Comparison of ENCODE assay signal across 17 mouse cellular contexts in genomic region chr5:121017699-121018098, GRCm38 (mm10). TPM values are rescaled to one million over a fixed set of nuclear protein-coding genes. Genes with fewer than 3 reads are reported as not detected.
"Had no signal": no experiment of that assay in that cellular context is flagged by ENCODE, and none has a peak within 500 bp of the region (broad histone marks: within the 10 kb centered on the region; RNA-seq: fewer than 3 reads in every experiment).

No protein-coding gene starts in this region.

- H3K27ac ChIP-seq: neural tube, embryonic 12.5 days; neural tube, embryonic 13.5 days; neural tube, embryonic 15.5 days; stomach, embryonic 15.5 days; stomach, postnatal 0 days had no signal

- H3K36me3 ChIP-seq: neural tube, embryonic 12.5 days; neural tube, embryonic 13.5 days; neural tube, embryonic 15.5 days; stomach, embryonic 15.5 days had no signal

- H3K27me3 ChIP-seq: neural tube, embryonic 13.5 days; neural tube, embryonic 15.5 days; stomach, embryonic 15.5 days had no signal

- H3K9me3 ChIP-seq: neural tube, embryonic 12.5 days; neural tube, embryonic 13.5 days; neural tube, embryonic 15.5 days; stomach, embryonic 15.5 days had no signal

- H3K4me1 ChIP-seq: stomach, embryonic 15.5 days had no signal

- H3K4me2 ChIP-seq: neural tube, embryonic 12.5 days; neural tube, embryonic 13.5 days; neural tube, embryonic 15.5 days; stomach, embryonic 15.5 days had no signal

- DNase-seq: right cerebral cortex, adult 18-20 months; right cerebral cortex, postnatal 14 days; right cerebral cortex, postnatal 25 days; right cerebral cortex, postnatal 4 days; spleen, adult 18-20 months; thymus, adult 18-20 months; thymus, adult 2 months; thymus, postnatal 14 days; thymus, postnatal 25 days; thymus, postnatal 36 days; thymus, postnatal 4 days had no signal

- H3K4me3 ChIP-seq: neural tube, embryonic 12.5 days; neural tube, embryonic 13.5 days; neural tube, embryonic 15.5 days; stomach, embryonic 15.5 days had no signal

- H3K9ac ChIP-seq: neural tube, embryonic 12.5 days; neural tube, embryonic 13.5 days; neural tube, embryonic 15.5 days; stomach, embryonic 15.5 days had no signal

RNA-seq across cellular contexts. Expression of gene Rph3a, which starts 7.8 kb away (rescaled TPM):
- total RNA-seq: neutrophil, adult 5-6 weeks had no signal
